Mouse (Mus musculus): ENCODE data around the gene Gnmt.

- TF ChIP-seq GATA1 (IDR thresholded peaks at IDR 0.05; ENCODE audit: borderline replicate concordance, low read length) (no peak), FLI1 (IDR thresholded peaks at IDR 0.05; ENCODE audit: low read length) (no peak)
These were observed 38.9 kb upstream of the Gnmt start for GRCm38 (mm10) chr17:46767868-46768267.
